ENCODE assay signal across 8 mouse cellular contexts in the genomic region with DNA sequence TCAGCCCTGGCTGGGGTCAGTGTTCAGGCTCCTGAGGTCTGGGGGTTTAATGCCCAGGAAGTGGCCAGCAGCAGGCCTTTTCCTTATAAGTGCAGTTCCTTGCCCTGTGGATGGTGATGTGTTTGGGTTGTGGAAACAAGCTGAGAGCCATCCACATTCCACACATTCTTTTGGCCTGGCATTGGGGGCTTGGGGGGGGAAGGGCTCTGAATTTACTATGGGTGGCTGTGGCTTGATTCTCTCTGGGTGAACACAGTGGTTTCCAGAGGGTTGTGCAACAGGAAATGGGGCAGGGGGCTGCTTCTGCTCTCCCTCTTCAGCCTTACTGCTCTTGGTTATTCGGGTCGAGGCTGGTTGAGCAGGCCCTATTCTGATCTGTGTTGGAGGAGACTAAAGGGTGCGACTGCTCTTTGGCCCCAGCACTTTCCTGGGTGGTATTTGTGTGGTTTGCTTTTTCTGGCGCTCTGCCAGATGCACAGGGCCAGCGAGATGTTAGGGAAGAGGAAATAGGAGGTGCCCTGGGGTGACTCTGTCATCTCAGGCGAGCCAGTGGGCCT. TPM values are rescaled to one million over a fixed set of nuclear protein-coding genes. Genes with fewer than 3 reads are reported as not detected.
DNase-seq lines count a peak whose midpoint lies in the region; ATAC-seq lines count a peak whose summit lies in the region.

No protein-coding gene starts in this region.

- peak overlapping the region; percentile 49 for H3K9ac ChIP-seq in heart, embryonic 12.5 days
- H3K9ac ChIP-seq in intestine, embryonic 14.5 days (ENCODE audit: low read length), result no peak overlapping the region
- no peak overlapping the region for H3K9ac ChIP-seq in liver, embryonic 13.5 days
- 0 out of 2 replicates have a peak overlapping the region, but pooled peaks have one; percentile 16 for H3K9ac ChIP-seq in stomach, embryonic 16.5 days (ENCODE audit: low read length)

- WGBS in heart, embryonic 12.5 days, result 2% methylated on average over 6 of the region's 6 CpGs
- WGBS in intestine, embryonic 14.5 days, result 11% methylated on average over 6 of the region's 6 CpGs
- WGBS in liver, embryonic 13.5 days (ENCODE audit: insufficient replicate concordance), result 5% methylated on average over 6 of the region's 6 CpGs
- WGBS in stomach, embryonic 16.5 days, result 13% methylated on average over 6 of the region's 6 CpGs

- DNase-seq in heart, postnatal 25 days (ENCODE audit: low spot score), result no peak
- DNase-seq in T-cell, adult 2 months (ENCODE audit: low spot score), result peak; percentile 4
- peak; percentile 75 for DNase-seq in intestine, embryonic 14.5 days (ENCODE audit: low spot score)
- DNase-seq in liver, embryonic 13.5 days, result no peak
- no peak for DNase-seq in c-Kit-positive CD71-positive TER-119-positive erythroid progenitor cells, embryonic 14.5 days (ENCODE audit: low spot score)
- DNase-seq in right cerebral cortex, postnatal 36 days (ENCODE audit: low spot score in 2 of 2), result no peak

- 0 out of 2 replicates have a peak, but pooled peaks cover 3% of the 10 kb centered on the region for H3K36me3 ChIP-seq in heart, embryonic 12.5 days
- H3K36me3 ChIP-seq in intestine, embryonic 14.5 days (ENCODE audit: control insufficient read depth, insufficient read depth, low read length), result 0 out of 2 replicates have a peak, but pooled peaks cover 6% of the 10 kb centered on the region
- H3K36me3 ChIP-seq in liver, embryonic 13.5 days, result no peaks in the 10 kb centered on the region
- 0 out of 2 replicates have a peak, but pooled peaks cover 6% of the 10 kb centered on the region for H3K36me3 ChIP-seq in stomach, embryonic 16.5 days (ENCODE audit: control insufficient read depth, insufficient read depth, low read length)

- peak overlapping the region; percentile 95 for H3K27ac ChIP-seq in heart, embryonic 12.5 days (ENCODE audit: poor library complexity, severe bottlenecking)
- peak overlapping the region; percentile 64 for H3K27ac ChIP-seq in intestine, embryonic 14.5 days (ENCODE audit: low read depth)
- H3K27ac ChIP-seq in liver, embryonic 13.5 days, result peak overlapping the region; percentile 47
- peak overlapping the region; percentile 83 for H3K27ac ChIP-seq in stomach, embryonic 16.5 days (ENCODE audit: low read length)

- ATAC-seq in heart, embryonic 12.5 days (ENCODE audit: insufficient number of reproducible peaks, low FRiP score), result peak; percentile 37; the same call in 1 of the 2 replicates
- ATAC-seq in intestine, embryonic 14.5 days (replicated peaks; ENCODE audit: low FRiP score, low TSS enrichment, low read depth), result peak; percentile 57
- ATAC-seq in liver, embryonic 13.5 days (ENCODE audit: low read depth), result peak; percentile 73
- peak; percentile 82 for ATAC-seq in stomach, embryonic 16.5 days (ENCODE audit: insufficient read depth, low FRiP score)

- peaks cover 87% of the 10 kb centered on the region for H3K4me1 ChIP-seq in heart, embryonic 12.5 days (replicated peaks)
- peaks cover 61% of the 10 kb centered on the region for H3K4me1 ChIP-seq in intestine, embryonic 14.5 days (replicated peaks; ENCODE audit: control insufficient read depth, insufficient read depth, low read length)
- peaks cover 29% of the 10 kb centered on the region for H3K4me1 ChIP-seq in liver, embryonic 13.5 days (replicated peaks)
- peaks cover 68% of the 10 kb centered on the region for H3K4me1 ChIP-seq in stomach, embryonic 16.5 days (ENCODE audit: control insufficient read depth, insufficient read depth, low read length)

- no peaks in the 10 kb centered on the region for H3K27me3 ChIP-seq in heart, embryonic 12.5 days (replicated peaks)
- H3K27me3 ChIP-seq in intestine, embryonic 14.5 days (replicated peaks; ENCODE audit: control insufficient read depth, insufficient read depth, low read length), result no peaks in the 10 kb centered on the region
- no peaks in the 10 kb centered on the region for H3K27me3 ChIP-seq in liver, embryonic 13.5 days
- no peaks in the 10 kb centered on the region for H3K27me3 ChIP-seq in stomach, embryonic 16.5 days (ENCODE audit: control insufficient read depth, insufficient read depth, low read length)

- H3K9me3 ChIP-seq in heart, embryonic 12.5 days (replicated peaks), result no peaks in the 10 kb centered on the region
- no peaks in the 10 kb centered on the region for H3K9me3 ChIP-seq in intestine, embryonic 14.5 days (ENCODE audit: control insufficient read depth, low read length)
- no peaks in the 10 kb centered on the region for H3K9me3 ChIP-seq in liver, embryonic 13.5 days (replicated peaks)
- H3K9me3 ChIP-seq in stomach, embryonic 16.5 days (replicated peaks; ENCODE audit: control insufficient read depth, low read length), result no peaks in the 10 kb centered on the region

- intact Hi-C loops in heart, postnatal 25 days (cut with DNase I), result no loop called here

- no peak overlapping the region for H3K4me3 ChIP-seq in heart, embryonic 12.5 days
- H3K4me3 ChIP-seq in intestine, embryonic 14.5 days (ENCODE audit: low read depth, low read length), result no peak overlapping the region
- no peak overlapping the region for H3K4me3 ChIP-seq in liver, embryonic 13.5 days (replicated peaks)
- H3K4me3 ChIP-seq in stomach, embryonic 16.5 days (replicated peaks; ENCODE audit: low read length), result no peak overlapping the region

- H3K4me2 ChIP-seq in heart, embryonic 12.5 days, result peak overlapping the region; percentile 50
- H3K4me2 ChIP-seq in intestine, embryonic 14.5 days (ENCODE audit: low read length), result no peak overlapping the region
- no peak overlapping the region for H3K4me2 ChIP-seq in liver, embryonic 13.5 days
- peak overlapping the region; percentile 15; the same call in 1 of the 2 replicates for H3K4me2 ChIP-seq in stomach, embryonic 16.5 days (ENCODE audit: low read depth, low read length)

RNA-seq across cellular contexts. Expression of gene Sh3bp4, which starts 38.2 kb away (rescaled TPM):
- polyA plus RNA-seq in heart, embryonic 12.5 days (2016; fragmentation: Nextera tagmentation; extraction: Ambion mirVana), result 25.8 and 28.1 TPM in 2 replicates
- 10 to 100 TPM; 10.5 to 13.2 TPM for total RNA-seq in heart, postnatal 25 days (2021)
- 22.6 and 25.5 TPM in 2 replicates for polyA plus RNA-seq in intestine, embryonic 14.5 days (2014; fragmentation: Nextera tagmentation; extraction: Ambion mirVana)
- polyA plus RNA-seq in liver, embryonic 13.5 days (2015; fragmentation: Nextera tagmentation; extraction: Ambion mirVana), result 0.81 and 0.86 TPM in 2 replicates
- polyA plus RNA-seq in stomach, embryonic 16.5 days (2015; fragmentation: Nextera tagmentation; extraction: Ambion mirVana), result 20.1 and 20.6 TPM in 2 replicates

Comparison
In these comparisons a context has a peak if more than half of its experiments do, and no peak if none do; other contexts are left out.
1. H3K4me2 ChIP-seq: peak in heart, embryonic 12.5 days (single experiment) and stomach, embryonic 16.5 days (single experiment); none in intestine, embryonic 14.5 days (single experiment) and liver, embryonic 13.5 days (single experiment).
2. H3K9ac ChIP-seq: peak in heart, embryonic 12.5 days (single experiment) and stomach, embryonic 16.5 days (single experiment); none in intestine, embryonic 14.5 days (single experiment) and liver, embryonic 13.5 days (single experiment).
3. DNase-seq: peak in T-cell, adult 2 months (single experiment) and intestine, embryonic 14.5 days (single experiment); none in heart, postnatal 25 days (single experiment), liver, embryonic 13.5 days (single experiment), c-Kit-positive CD71-positive TER-119-positive erythroid progenitor cells, embryonic 14.5 days (single experiment) and right cerebral cortex, postnatal 36 days (0 of 2).
4. RNA of gene Sh3bp4, which starts 38.2 kb away (polyA plus RNA-seq): 25.8 to 28.1 TPM in heart, embryonic 12.5 days, 22.6 to 25.5 TPM in intestine, embryonic 14.5 days and 20.1 to 20.6 TPM in stomach, embryonic 16.5 days; 0.81 to 0.86 TPM in liver, embryonic 13.5 days; every median in the first group is over 10 times any median in the second.
5. Peak in every context shown above with its lines, with median percentiles within 50 percentile points of each other: ATAC-seq and H3K27ac ChIP-seq.